Mouse (Mus musculus): Measurements from ENCODE around the gene Gdf3. TPM values are rescaled to one million over a fixed set of nuclear protein-coding genes. Genes with fewer than 3 reads are reported as not detected.

Gdf3 gene
- polyA plus RNA-seq, 1 experiment from 2014 or later = 1.6 TPM

DNA sequence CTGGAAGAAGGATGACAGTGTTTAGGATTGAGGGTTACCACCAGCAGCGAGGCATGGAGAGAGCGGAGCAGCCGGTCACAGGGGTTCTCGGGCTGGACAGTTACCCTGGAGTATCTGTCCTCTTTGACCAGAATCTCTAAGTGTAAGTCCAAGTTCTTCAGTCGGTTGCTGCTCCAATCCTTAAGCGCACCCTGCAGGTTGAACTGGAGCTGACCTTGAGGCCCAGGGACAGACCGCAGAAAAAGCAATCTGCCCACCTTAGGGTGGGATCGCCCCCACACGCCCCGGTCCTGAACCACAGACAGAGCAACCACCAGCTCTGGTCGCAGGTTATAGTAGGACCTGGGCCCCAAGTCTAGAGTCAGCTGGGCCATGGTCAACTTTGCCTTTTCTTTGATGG is 3.2 kb downstream of the Gdf3 start:
- no peak overlapping the region for H3K27ac ChIP-seq (replicated peaks)
- no peaks in the 10 kb centered on the region for H3K9me3 ChIP-seq (replicated peaks)
- ATAC-seq (ENCODE audit: insufficient read depth) = no peak
- H3K4me3 ChIP-seq (replicated peaks) = no peak overlapping the region
- 80% methylated on average over 11 of the region's 11 CpGs for WGBS (ENCODE audit: insufficient replicate concordance)
- H3K4me1 ChIP-seq (replicated peaks) = peaks cover 18% of the 10 kb centered on the region
- no peaks in the 10 kb centered on the region for H3K36me3 ChIP-seq (replicated peaks)
- no peaks in the 10 kb centered on the region for H3K27me3 ChIP-seq
- H3K4me2 ChIP-seq = no peak overlapping the region
- no peak overlapping the region for H3K9ac ChIP-seq

DNA sequence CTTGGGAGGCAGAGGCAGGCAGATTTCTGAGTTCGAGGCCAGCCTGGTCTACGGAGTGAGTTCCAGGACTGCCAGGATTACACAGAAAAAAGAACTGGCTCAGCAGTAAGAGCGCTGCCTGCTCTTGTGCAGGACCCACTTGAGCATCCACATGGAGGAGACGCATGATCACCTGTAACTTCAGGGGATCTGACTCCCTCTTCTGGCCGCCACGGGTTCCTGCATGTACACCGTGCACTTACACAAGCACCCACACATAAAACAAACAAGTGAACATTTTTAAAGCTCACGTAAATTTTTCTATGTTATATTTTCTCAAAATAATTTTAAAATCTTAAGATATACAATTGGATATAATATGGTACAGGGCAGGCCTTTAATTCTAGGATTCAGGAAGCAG is 4.4 kb downstream of the Gdf3 start:
- WGBS (ENCODE audit: insufficient replicate concordance) = 75% methylated on average over 8 of the region's 8 CpGs
- Histone ChIP-seq H3K27ac (replicated peaks) (no peak overlapping the region), H3K9ac (no peak overlapping the region), H3K27me3 (no peaks in the 10 kb centered on the region), H3K4me2 (no peak overlapping the region), H3K36me3 (replicated peaks) (no peaks in the 10 kb centered on the region), H3K4me3 (replicated peaks) (no peak overlapping the region), H3K4me1 (replicated peaks) (peaks cover 18% of the 10 kb centered on the region), H3K9me3 (replicated peaks) (no peaks in the 10 kb centered on the region)
- ATAC-seq (ENCODE audit: insufficient read depth) = no peak

DNA sequence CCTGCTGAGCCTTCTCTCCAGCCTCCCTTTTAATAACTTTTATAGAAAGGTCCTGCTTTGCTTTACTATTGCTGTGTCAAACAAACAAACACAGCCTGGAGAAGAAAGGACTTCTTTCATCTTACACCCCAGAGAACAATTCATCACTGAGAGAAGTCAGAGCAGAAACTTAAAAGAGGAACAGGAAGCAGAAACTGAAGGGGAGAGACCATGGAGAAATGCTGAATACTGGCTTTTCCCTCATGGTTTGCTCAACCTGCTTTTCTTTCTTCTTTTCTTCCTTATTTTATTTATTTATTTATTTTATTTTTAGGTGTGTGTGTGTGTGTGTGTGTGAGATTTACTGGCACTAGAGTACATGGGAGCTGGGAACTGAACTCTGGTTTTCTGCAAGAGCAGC is 5.6 kb downstream of the Gdf3 start:
- H3K27ac ChIP-seq (replicated peaks) = peak overlapping the region; percentile 33
- H3K36me3 ChIP-seq (replicated peaks) = no peaks in the 10 kb centered on the region
- H3K27me3 ChIP-seq = no peaks in the 10 kb centered on the region
- H3K9ac ChIP-seq = no peak overlapping the region
- ATAC-seq (ENCODE audit: insufficient read depth) = no peak
- peaks cover 13% of the 10 kb centered on the region for H3K4me1 ChIP-seq (replicated peaks)
- no peaks in the 10 kb centered on the region for H3K9me3 ChIP-seq (replicated peaks)
- no peak overlapping the region for H3K4me3 ChIP-seq (replicated peaks)
- H3K4me2 ChIP-seq = no peak overlapping the region

DNA sequence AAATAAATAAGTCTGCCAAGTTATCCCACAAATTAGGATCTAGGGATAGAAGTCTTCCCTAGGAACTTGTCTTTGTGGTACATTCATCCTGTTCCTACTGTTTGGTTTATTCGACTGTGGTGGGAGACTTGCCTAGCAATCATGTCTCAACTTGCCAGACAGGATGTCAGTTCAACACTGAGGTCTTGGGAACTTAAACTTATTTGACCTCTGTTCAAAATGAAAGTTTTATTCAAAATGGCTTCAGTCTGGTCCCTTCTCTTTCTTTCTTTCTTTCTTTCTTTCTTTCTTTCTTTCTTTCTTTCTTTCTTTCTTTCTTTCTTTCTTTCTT is 6.9 kb downstream of the Gdf3 start:
- Histone ChIP-seq H3K4me1 (replicated peaks) (peaks cover 12% of the 10 kb centered on the region), H3K27me3 (no peaks in the 10 kb centered on the region), H3K4me3 (replicated peaks) (peak overlapping the region; percentile 61), H3K4me2 (peak overlapping the region; percentile 78), H3K27ac (replicated peaks) (0 out of 2 replicates have a peak overlapping the region, but pooled peaks have one; percentile 86), H3K9ac (0 out of 2 replicates have a peak overlapping the region, but pooled peaks have one; percentile 49), H3K9me3 (replicated peaks) (no peaks in the 10 kb centered on the region), H3K36me3 (replicated peaks) (no peaks in the 10 kb centered on the region)
- WGBS (ENCODE audit: insufficient replicate concordance) = 7% methylated on average over 1 of the region's 1 CpGs
- ATAC-seq (ENCODE audit: insufficient read depth) = no peak

DNA sequence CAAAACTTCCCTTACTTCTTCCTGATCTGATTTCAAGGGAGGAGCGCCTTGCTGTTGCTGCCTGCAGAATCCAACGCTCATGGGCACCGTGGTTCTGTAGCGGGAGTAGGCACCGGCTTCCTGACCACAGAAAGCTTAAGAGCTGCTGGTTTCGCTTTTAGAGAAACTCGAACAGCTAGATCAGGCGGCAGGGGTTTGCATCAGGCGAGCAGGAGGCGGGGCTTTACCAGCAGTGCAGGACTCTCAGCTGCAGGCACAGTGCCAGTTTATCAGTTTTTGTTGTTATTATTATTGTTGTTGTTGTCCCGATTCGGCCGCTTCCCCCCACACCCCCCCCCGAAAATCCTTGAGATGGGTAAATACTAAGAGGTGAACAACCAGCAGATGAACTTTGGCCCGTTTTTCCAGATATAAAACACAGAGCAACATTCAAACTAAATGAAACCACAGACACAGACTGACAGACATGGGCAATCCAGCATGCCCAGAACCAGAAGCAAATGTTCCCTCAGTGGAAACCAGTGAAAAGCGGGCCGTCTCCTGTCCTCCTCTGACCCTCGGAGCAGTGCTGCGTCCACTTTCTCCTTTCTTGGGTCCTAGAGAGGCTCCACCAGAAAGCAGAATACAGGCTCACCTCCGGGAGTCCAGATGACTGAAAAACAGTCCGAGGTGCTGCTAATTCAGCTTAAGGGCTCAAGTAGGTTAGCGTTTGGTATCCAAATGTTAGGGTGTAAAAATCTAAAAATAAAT is 7.5 kb downstream of the Gdf3 start, which contains the start of gene Apobec1:
Gene Apobec1 (minus strand): TSS at position 203 of the 750 bp plus-strand sequence.
- Histone ChIP-seq H3K27ac (replicated peaks) (peak within 1 kb of the TSS; percentile 86), H3K4me2 (peak within 1 kb of the TSS; percentile 78), H3K4me3 (replicated peaks) (peak within 1 kb of the TSS; percentile 61), H3K27me3 (no peaks in the 10 kb centered on the region), H3K4me1 (replicated peaks) (peaks cover 12% of the 10 kb centered on the region), H3K9ac (peak within 1 kb of the TSS; percentile 49), H3K9me3 (replicated peaks) (no peaks in the 10 kb centered on the region), H3K36me3 (replicated peaks) (no peaks in the 10 kb centered on the region)
- ATAC-seq (ENCODE audit: insufficient read depth) = peak; percentile 83
- WGBS (ENCODE audit: insufficient replicate concordance) = 2% methylated on average over 22 of the region's 22 CpGs

DNA sequence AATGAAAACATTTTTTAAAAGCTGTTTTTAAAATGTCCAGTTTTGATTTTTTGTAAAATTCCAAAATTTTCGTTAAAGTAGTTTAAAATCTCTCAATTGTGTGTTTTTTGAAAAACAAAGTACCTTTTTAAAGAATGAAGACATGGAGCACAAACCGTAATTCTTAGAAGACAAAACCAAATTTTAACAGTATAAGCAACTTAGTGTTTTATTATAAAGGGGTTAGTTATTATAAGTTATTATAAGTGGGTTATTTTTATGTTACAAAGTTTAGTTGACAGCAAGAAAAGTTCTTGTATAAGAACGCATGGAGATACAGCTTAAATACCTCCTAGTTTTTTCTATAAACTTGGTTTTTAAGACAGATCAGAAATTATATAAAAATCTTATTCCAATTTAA is 8.3 kb downstream of the Gdf3 start:
- Histone ChIP-seq H3K4me3 (replicated peaks) (peak overlapping the region; percentile 61), H3K4me1 (replicated peaks) (peaks cover 12% of the 10 kb centered on the region), H3K27ac (replicated peaks) (peak overlapping the region; percentile 86; the same call in 1 of the 2 replicates), H3K4me2 (peak overlapping the region; percentile 78), H3K27me3 (no peaks in the 10 kb centered on the region), H3K9me3 (replicated peaks) (no peaks in the 10 kb centered on the region), H3K9ac (peak overlapping the region; percentile 49; the same call in 1 of the 2 replicates), H3K36me3 (replicated peaks) (0 out of 2 replicates have a peak, but pooled peaks cover 2% of the 10 kb centered on the region)
- WGBS (ENCODE audit: insufficient replicate concordance) = 46% methylated on average over 3 of the region's 3 CpGs
- no peak for ATAC-seq (ENCODE audit: insufficient read depth)

DNA sequence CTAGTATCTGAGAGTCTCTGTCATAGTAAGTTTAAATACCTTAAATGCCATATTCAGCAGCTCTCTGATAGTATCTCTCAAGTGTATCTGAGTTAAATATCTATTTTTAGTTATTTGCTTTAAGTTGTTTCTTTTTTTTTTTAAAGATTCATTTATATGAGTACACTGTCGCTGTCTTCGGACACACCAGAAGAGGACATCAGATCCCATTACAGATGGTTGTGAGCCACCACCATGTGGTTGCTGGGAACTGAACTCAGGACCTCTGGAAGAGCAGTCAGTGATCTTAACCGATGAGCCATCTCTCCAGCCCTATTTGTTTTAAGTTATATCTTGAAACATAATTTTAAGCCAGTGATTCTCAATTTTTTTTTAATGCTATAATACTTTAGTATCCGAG is 8.9 kb downstream of the Gdf3 start:
- H3K27ac ChIP-seq (replicated peaks) = no peak overlapping the region
- no peak overlapping the region for H3K4me2 ChIP-seq
- H3K4me3 ChIP-seq (replicated peaks) = no peak overlapping the region
- ATAC-seq (ENCODE audit: insufficient read depth) = no peak
- 0 out of 2 replicates have a peak, but pooled peaks cover 5% of the 10 kb centered on the region for H3K36me3 ChIP-seq (replicated peaks)
- no peaks in the 10 kb centered on the region for H3K9me3 ChIP-seq (replicated peaks)
- H3K27me3 ChIP-seq = no peaks in the 10 kb centered on the region
- peaks cover 12% of the 10 kb centered on the region for H3K4me1 ChIP-seq (replicated peaks)
- 68% methylated on average over 4 of the region's 4 CpGs for WGBS (ENCODE audit: insufficient replicate concordance)
- H3K9ac ChIP-seq = no peak overlapping the region

DNA sequence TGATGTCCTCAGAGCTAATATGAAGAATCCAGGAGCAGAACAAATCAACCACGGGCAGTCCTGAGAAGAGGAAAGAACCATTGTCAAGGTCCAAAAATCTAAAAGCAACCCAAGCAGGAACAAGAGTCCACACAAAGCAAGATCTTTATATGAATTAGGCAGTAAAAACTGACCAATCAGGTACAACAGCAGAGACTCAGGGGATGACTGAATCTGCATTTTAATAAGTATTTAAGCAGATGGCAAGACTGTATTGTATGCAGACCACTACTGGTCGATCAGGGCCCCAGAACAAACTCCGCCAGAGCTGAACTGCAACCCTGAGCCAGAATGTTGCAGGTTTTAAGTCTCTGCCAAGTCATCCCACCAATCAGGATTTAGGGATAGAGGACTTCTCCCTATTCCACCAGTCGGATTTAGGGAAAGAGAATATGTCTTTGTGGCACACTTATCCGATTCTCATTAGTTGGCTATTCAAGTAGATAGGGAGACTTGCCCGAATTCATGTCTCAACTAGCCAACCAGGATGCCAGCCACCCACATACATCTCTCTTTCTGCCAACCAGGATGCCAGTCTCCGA is 9.7 kb downstream of the Gdf3 start:
- WGBS (ENCODE audit: insufficient replicate concordance) = 65% methylated on average over 7 of the region's 7 CpGs
- Histone ChIP-seq H3K27ac (replicated peaks) (no peak overlapping the region), H3K9me3 (replicated peaks) (no peaks in the 10 kb centered on the region), H3K27me3 (no peaks in the 10 kb centered on the region), H3K4me3 (replicated peaks) (no peak overlapping the region), H3K9ac (no peak overlapping the region), H3K4me2 (no peak overlapping the region), H3K36me3 (replicated peaks) (0 out of 2 replicates have a peak, but pooled peaks cover 5% of the 10 kb centered on the region), H3K4me1 (replicated peaks) (peaks cover 12% of the 10 kb centered on the region)
- ATAC-seq (ENCODE audit: insufficient read depth) = no peak

DNA sequence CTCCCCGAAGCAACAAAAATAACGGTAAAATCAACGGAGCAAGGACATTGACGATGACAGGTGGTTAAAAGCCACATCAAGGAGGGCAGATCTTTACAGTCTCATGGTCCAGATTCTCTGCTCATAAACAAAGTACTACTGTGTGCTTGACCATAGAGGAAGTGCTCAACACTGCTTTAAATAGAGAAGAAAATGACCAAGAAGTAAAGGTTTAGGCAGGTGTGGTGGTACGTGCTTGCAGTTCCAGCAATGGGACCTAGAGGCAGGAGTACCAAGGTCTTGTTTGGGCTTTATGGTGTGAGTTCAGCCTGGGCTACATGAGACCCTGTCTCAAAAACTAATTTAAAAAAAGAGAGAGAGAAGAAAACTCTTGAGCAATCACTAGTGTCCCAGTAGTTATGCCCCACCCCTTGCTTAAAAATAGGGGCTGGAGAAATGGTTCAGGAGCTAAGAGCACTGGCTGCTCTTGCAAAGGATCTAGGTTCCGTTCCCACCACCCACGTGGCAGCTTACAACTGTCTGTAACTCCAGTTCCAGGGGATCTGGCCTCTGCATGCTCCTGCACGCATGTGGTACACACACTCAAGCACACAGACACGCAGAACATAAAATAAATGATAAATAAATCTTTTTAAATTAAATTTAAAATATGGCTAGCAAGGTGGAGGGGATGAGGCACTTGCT is 10.7 kb downstream of the Gdf3 start:
- no peak for ATAC-seq (ENCODE audit: insufficient read depth)
- 0 out of 2 replicates have a peak, but pooled peaks cover 5% of the 10 kb centered on the region for H3K36me3 ChIP-seq (replicated peaks)
- WGBS (ENCODE audit: insufficient replicate concordance) = 82% methylated on average over 9 of the region's 9 CpGs
- no peaks in the 10 kb centered on the region for H3K9me3 ChIP-seq (replicated peaks)
- H3K27me3 ChIP-seq = no peaks in the 10 kb centered on the region
- H3K9ac ChIP-seq = no peak overlapping the region
- H3K4me3 ChIP-seq (replicated peaks) = no peak overlapping the region
- H3K27ac ChIP-seq (replicated peaks) = no peak overlapping the region
- H3K4me2 ChIP-seq = no peak overlapping the region
- peaks cover 12% of the 10 kb centered on the region for H3K4me1 ChIP-seq (replicated peaks)

DNA sequence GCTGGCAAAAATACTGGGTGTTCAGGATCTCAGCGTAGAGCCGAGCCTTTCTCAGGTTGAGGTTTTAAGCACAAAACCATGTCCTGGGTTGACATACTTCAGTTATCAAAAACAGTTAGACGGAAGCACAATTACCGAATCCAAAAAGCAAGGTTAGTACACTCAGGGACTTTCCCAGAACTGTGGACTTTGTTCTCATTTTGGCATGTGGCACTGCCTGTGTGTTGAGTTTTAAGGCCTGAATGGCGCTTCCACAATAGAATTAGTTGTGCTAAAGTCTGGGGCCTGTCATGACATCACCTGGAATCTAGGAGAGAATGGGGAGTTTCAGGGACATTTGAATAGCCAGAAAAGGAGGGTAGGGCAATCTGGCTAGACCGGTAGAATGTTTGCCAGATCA is 11.5 kb downstream of the Gdf3 start:
- Histone ChIP-seq H3K9me3 (replicated peaks) (no peaks in the 10 kb centered on the region), H3K27ac (replicated peaks) (no peak overlapping the region), H3K9ac (no peak overlapping the region), H3K4me2 (no peak overlapping the region), H3K36me3 (replicated peaks) (0 out of 2 replicates have a peak, but pooled peaks cover 5% of the 10 kb centered on the region), H3K4me3 (replicated peaks) (no peak overlapping the region), H3K27me3 (no peaks in the 10 kb centered on the region), H3K4me1 (replicated peaks) (peaks cover 12% of the 10 kb centered on the region)
- WGBS (ENCODE audit: insufficient replicate concordance) = 74% methylated on average over 6 of the region's 6 CpGs
- ATAC-seq (ENCODE audit: insufficient read depth) = no peak

DNA sequence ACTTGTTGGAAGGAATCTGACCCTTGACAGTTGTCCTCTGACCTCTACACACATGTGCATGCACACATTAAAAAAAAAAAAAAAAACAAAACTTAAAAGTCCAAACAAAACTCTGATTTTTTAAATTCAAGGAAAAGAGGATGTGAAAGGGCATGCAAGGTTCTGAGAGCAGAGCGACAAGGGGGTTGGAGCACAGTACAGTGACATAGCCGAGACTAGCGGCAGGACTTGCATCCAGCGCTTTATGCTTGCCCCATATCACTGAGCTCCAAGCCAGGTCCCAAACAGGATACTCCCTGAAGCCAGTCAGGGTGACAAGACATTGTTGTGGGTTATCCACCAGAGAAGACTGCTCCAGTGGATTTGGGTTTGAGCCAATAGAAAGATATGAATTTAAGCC is 11.9 kb downstream of the Gdf3 start:
- Histone ChIP-seq H3K4me3 (replicated peaks) (no peak overlapping the region), H3K4me1 (replicated peaks) (peaks cover 12% of the 10 kb centered on the region), H3K9ac (no peak overlapping the region), H3K4me2 (no peak overlapping the region), H3K36me3 (replicated peaks) (0 out of 2 replicates have a peak, but pooled peaks cover 5% of the 10 kb centered on the region), H3K9me3 (replicated peaks) (no peaks in the 10 kb centered on the region), H3K27ac (replicated peaks) (no peak overlapping the region), H3K27me3 (no peaks in the 10 kb centered on the region)
- no peak for ATAC-seq (ENCODE audit: insufficient read depth)
- WGBS (ENCODE audit: insufficient replicate concordance) = 81% methylated on average over 4 of the region's 4 CpGs

Data from liver, embryonic 15.5 days (tissue).